Mouse (Mus musculus) small intestine, adult 2 months (tissue): Measurements from ENCODE around the gene Trim61.

Source experiments
- CTCF ChIP-seq: fragments of 200-500 bp; IDR thresholded peaks from 2 replicates; pipeline ENCODE4 v1.5.1; 2012; ENCODE audit warnings: low read depth, mild to moderate bottlenecking, control low read depth, inconsistent platforms, low read length, moderate library complexity, mixed read lengths; ENCODE audit not compliant: insufficient replicate concordance, insufficient read length; ENCODE audit errors: extremely low read depth
- POLR2A ChIP-seq: fragments of 200-500 bp; IDR thresholded peaks from 2 replicates; pipeline ENCODE4 v1.6.1; 2012; ENCODE audit warnings: low read depth, mild to moderate bottlenecking, control low read depth, inconsistent platforms, low read length, moderate library complexity

- TF ChIP-seq POLR2A = no peak
- no peak for TF ChIP-seq CTCF
Measured at GRCm38 (mm10) chr8:65067694-65068472, 49.6 kb upstream of the Trim61 start.
